Mouse (Mus musculus): ENCODE measurements around the gene Gcc1. TPM values are rescaled to one million over a fixed set of nuclear protein-coding genes. Genes with fewer than 3 reads are reported as not detected.

Gene Gcc1
- total RNA-seq, 2 experiments from 2014 or later = 4.4 to 9.5 TPM

DNA sequence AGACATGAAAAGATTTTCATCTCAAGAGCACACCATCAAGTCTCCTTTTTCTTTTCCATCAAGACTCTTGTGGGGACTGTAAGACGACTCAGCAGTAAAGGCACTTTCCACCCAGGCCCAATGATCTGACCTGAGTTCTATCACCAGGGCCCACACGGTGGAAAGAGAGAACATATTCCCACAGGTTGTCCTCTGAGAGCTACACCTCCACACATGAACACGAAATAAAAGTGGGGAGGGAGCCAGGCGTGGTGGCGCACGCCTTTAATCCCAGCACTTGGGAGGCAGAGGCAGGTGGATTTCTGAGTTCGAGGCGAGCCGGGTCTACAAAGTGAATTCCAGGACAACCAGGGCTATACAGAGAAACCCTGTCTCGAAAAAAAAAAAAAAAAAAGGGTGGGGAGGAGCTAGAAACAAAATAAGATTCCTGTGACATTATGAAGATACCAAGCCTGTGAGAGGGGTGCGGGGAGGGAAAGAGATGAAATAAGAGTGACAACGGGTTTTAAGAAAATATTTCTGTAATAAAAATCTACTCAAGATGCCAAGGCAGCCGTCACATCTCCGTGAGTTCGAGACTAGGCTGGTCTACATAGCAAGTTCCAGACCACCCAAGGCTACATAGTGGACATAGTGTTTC, 5.4 kb downstream of the Gcc1 start:
- ATAC-seq (replicated peaks; ENCODE audit: poor library complexity) = no peak

DNA sequence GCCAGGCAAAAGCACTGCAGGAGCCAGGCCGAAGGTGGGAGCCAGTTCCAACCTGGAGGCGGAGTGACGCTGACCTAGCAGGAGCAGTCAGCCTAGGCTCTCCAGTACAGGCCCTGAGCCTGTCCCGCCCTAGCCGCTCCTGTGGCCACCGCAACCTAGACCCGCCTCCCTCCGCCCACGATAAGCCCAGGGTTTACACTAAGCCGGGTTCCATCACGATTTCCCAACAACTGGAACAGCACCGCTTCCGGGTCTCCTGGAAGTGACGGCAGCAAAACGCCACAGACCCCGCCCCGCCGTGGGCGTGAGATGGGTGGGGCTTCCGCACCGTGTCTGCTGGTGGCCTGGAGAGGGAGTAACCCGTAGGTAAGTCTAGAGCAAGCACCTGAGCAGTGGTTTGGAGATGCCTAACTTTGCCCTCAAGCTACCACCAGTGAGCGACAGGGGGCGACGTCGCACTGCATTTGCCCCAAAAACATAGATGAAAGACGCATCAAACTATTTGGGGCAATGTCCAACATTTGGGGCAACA, 6.7 kb downstream of the Gcc1 start:
- ATAC-seq (replicated peaks; ENCODE audit: poor library complexity) = peak; percentile 84

DNA sequence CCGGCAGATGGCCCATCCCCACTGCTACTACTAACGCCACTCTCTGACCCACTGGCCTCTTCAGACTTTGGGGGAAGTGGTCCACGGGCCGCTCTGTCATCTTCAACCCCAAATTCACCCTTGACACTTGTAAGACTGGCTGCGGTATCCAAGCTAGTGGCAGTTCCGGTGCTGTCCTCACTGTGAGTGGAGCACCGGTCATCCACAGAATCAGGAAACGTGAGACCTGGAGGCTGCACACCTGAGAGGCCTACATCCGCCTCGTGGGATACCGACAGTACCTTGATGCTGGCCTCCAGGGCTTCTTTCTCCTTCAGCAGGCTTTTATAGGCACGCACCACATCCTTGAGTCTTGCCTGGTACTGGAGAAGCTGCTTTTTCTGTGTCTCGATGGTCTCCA, 7.3 kb downstream of the Gcc1 start:
- ATAC-seq (replicated peaks; ENCODE audit: poor library complexity) = no peak

DNA sequence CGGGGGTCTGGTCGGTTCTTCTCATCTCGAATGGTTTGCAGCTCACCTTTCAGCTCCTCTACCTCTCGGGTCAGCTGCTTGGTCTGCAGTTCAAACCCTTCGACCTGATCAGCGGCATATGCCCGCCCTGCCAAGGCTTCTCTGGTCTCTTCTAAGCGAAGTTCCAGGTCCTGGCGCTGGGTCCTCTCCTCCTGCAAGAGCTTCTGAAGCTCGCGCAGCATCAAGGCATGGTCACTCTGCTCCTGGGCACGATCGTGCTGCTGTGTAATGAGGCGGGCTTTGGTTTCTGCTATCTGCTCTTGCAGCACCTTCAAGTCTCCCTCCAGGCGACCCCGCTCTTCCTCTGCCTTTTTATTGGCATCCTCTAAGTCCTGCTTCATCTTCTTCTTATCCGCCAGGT, 7.8 kb downstream of the Gcc1 start:
- ATAC-seq (replicated peaks; ENCODE audit: poor library complexity) = no peak

DNA sequence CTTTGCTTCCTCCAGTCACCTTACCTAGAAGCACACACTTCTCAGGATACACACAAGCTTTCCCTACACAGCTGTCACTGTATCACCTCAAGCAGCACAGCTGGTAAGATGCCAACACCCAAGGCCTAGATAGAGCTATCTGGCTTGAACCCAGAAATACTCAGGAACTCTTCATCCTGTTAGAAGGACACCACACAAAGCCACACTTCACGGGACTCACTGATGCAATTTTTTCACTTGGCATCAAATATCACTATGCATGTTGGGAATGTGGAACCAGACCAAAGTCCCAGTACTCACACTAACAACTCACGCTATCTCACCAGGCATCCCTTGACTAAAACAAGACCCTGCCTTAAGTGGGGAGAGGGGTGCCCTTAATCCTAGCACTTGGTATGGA, 8.5 kb downstream of the Gcc1 start:
- no peak for ATAC-seq (replicated peaks; ENCODE audit: poor library complexity)

DNA sequence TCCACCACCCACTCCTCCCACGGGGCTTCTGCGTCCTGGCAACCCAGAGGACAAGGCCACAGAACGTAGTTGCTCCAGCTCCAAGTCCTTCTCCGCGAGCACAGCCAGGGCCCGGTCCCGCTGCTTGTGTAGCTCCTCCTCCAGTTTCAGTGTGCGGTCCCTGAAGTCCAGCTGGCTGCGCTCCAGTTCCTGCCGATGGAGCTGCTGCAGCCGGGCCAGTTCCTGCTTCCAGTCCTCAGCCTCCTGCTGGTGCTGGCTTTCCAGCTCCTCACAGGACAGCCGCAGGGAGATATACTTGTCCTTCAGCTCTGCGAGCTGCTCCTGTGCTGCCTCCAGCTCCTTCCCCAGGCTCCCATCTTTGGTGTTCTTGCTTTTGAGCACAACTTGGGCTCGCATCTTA, 9.7 kb downstream of the Gcc1 start:
- ATAC-seq (replicated peaks; ENCODE audit: poor library complexity) = no peak

DNA sequence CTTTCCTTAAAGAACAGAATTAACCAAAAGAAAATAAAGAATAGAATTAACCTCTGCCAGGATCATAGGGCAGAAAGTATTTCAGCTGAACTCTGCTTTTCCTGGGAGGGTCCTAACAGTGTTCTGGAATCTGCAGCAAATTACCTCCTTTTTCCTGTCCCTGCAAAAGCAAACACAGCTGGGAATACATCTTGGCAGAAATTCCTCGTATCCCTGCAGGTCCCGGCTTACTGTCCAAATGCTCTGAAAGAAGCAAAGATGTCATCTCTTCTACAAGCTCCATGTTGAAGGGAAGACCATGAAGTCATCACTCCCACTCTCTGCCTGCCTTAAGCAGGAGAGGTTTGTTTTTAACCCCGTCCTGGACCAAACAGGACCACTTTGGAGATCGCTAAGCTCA, 11.2 kb downstream of the Gcc1 start:
- ATAC-seq (replicated peaks; ENCODE audit: poor library complexity) = no peak

DNA sequence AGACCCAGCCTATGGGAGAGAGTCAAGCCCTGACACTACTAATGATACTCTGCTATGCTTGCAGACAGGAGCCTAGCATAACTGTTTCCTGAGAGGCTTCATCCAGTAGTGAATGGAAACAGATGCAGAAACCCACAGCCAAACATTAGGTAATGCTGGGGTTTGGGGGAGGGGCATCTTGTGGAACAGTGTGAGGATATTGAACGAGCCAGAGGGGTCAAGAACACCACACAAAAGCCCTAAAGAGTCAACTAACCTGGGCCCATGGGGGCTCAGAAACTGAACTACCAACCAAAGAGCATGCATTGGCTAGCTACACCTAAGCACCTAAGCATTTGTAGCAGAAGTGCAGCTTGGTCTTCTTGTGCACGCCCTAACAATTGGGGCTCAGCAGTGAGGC, 17.0 kb downstream of the Gcc1 start:
- peak; percentile 40; the same call in 1 of the 2 replicates for ATAC-seq (replicated peaks; ENCODE audit: poor library complexity)

DNA sequence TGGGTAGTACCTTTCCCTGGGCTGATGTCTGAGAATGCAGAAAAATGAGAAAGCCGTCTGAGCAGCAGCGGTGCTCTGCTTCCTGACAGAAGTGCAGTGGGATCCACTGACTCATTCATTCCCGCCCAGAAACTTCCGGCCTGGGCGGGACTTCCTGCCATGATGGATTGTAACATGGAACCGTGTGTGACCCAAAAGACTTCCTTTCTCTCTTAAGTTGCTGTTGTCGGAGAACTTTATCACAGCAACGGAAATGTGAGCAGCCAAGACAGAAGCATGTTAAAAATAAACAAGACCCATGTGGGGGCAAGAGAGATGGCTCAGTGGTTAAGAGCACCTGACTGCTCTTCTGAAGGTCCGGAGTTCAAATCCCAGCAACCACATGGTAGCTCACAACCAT, 18.1 kb downstream of the Gcc1 start:
- peak; percentile 90 for ATAC-seq (replicated peaks; ENCODE audit: poor library complexity)

DNA sequence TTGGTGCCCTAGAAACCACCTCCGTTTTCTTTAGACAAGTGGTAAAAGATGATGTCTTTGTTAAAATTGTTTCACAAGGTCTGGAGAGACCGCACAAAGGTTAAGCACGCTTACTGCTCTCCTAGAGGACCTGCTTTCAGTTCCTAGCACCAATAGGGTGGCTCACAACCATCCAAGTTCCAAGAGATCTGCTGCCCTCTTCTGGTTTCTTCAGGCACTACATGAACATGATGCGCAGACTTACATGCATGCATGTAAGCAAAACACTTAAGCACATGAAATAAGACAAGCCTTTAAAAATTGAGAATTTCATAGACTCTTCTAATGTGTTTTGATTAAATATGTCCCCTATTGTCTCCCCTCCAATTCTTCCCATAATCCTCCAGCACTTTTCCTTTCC, 28.4 kb downstream of the Gcc1 start:
- ATAC-seq (replicated peaks; ENCODE audit: poor library complexity) = no peak

DNA sequence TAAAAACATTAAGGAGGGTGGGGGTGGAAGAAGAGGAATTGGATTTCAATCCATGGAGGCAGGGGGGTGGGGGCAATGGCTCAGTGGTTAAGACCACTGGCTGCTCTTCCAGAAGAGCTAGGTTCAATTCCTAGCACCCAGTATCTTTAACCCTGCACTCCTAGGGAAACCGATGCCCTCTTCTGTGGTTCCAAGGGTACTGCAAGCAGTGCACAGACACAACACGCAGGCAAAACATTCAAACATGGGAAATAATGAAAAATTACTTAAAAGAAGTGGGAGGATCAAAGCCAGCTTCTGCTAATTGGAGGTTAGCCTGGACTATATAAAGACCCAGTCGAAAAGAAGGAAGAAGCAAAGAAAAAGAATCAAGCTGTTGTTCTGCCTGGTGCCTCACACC, 29.5 kb downstream of the Gcc1 start:
- peak; percentile 32; the same call in 1 of the 2 replicates for ATAC-seq (replicated peaks; ENCODE audit: poor library complexity)

DNA sequence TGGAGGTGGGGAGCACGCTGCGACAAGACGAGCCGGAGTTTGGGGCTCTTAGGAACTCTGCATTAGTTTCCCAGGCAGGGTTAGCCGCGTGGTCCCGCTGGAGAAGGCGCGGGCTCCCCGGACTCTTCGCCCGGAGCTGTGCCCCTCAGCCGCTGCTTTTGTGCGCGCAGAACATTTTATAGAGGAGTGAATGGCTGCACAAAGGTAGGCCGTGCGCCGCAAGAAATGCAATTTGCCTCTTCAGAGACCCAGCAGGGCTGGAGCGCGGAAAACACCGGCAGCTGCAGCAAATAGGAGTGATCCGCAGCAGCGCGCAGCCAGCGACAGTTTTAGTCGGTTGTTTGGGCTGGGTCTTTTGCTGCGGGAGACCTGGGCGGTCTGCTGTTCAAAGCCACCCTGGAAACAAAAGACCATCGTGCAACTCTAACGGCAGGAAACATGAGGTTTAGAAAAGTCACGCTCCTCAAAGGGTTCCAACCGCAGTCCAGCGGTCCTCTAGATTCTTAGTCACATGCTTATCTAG, 30.4 kb downstream of the Gcc1 start, which contains the start of gene Zfp800:
Zfp800 (minus strand) TSS at position 325 of the 523 bp plus-strand sequence.
- ATAC-seq (replicated peaks; ENCODE audit: poor library complexity) = peak; percentile 52

DNA sequence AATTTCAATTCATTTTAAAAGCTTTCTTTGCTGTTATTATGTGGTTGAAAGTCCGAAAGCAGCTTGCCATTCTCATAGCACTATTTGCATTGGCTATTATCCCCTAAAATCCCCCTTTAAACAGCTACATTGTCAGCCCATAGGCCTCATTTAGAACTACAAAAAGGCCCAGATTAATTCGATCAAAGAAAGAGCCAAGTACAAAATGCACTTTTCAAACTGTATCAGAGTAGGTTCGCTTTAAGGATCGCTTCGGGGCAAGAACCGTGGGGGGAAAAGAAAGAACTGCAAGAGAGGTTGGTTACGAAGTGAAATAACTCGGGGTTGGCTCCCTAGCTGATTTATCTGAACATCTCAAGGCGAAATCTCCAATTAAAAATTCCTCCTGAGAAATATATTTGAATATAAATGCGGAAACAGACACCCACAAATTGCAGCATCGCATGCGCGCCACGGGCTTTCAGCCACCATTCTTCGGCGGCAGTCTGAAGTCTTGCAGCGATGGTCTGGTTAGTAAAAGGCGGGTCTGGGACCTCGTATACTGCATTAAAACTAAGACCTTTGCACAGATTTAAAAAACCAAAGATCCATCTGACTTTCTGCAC, 31.2 kb downstream of the Gcc1 start:
- ATAC-seq (replicated peaks; ENCODE audit: poor library complexity) = peak; percentile 60

DNA sequence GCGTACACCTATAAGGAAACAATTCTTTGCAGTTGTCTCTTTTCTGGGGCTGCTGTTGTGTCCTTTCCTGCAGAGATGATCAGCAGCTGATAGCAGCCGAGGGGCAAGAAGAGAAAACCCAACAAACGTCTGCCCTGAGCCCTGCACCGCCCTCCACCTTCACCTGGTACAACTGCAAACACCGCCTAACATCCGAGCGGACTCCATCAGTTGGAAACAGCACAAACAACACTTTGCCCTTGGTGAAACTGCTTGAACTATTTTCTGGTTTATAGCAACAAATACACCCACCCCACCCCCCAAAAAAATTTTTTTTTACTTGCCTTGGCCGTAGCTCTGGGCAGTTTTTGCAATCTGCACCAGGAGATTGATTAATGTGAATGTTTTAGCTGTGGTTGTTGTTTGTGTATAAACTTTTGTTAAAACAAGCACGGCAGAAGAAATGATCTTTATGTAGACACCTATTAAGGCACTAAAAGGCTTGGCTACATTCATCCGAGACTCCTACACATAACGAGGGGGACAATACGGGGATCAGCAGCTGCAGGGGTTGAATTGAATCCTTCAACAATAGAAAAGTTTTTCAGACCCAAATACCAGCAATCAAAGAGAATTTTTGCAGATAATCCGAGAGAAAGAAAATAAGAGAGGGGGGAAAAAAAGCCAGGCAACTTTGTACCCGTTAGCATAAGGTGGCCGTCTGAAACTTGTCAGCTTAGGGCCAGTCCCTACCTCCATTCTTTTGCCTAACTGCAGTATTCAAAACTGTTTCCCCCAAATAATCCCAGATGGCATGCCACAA, 31.9 kb downstream of the Gcc1 start:
- ATAC-seq (replicated peaks; ENCODE audit: poor library complexity) = no peak

DNA sequence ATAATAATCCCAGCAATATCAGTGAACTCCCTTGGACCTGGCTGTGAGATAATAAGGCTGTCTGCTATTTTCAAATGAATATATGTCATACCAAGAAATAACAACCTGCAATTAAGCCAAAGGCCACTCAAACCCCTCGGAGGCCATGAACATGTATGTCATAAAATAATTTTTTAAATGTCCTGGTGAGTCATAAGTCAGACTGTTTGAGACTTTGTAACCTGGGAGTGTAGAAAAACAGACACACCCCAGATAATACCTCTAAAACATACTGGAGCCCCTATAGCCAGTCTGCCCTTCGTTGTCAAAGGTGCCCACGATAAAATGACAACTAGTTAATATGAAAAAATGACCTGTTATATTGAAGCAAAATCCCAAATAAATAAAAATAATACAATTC, 39.2 kb downstream of the Gcc1 start:
- no peak for ATAC-seq (replicated peaks; ENCODE audit: poor library complexity)

DNA sequence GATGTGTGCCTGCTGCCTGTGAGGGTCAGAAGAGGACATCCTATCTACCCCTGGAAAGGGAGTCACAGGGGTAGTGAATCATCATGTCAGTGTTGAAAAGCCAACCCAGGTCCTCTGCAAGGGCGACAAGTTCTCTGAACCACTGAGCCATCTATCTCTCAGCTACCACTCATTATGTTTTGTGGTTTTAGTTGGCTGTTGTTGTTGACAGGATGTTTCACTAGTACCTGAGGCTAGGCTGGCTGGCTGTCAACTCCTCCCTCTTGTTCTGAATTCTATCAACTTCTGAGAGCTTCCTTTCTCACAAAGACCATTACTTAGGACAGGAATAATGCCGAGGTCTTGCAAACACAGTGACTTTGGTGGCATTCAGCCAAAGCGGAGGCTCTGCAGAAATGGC, 43.0 kb downstream of the Gcc1 start:
- ATAC-seq (replicated peaks; ENCODE audit: poor library complexity) = no peak

DNA sequence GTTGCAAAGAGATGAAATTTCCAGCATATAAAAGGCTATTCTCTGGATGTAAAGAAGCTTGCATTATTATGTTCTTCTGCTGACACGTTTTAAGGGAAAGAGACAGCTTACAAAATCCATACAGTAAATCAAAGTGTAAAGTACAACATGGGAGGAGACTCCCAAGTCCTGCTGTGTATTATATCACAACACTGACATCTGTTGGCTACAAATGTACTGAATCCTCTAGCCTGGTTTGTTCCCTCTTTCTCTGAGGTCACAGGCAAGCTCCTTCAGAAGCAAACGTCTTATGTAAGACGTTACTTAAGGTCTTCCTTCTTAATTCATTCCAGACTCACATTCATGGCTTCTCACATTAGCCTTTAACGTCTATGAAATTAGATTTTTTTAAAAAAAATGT, 46.2 kb downstream of the Gcc1 start:
- ATAC-seq (replicated peaks; ENCODE audit: poor library complexity) = peak; percentile 90

DNA sequence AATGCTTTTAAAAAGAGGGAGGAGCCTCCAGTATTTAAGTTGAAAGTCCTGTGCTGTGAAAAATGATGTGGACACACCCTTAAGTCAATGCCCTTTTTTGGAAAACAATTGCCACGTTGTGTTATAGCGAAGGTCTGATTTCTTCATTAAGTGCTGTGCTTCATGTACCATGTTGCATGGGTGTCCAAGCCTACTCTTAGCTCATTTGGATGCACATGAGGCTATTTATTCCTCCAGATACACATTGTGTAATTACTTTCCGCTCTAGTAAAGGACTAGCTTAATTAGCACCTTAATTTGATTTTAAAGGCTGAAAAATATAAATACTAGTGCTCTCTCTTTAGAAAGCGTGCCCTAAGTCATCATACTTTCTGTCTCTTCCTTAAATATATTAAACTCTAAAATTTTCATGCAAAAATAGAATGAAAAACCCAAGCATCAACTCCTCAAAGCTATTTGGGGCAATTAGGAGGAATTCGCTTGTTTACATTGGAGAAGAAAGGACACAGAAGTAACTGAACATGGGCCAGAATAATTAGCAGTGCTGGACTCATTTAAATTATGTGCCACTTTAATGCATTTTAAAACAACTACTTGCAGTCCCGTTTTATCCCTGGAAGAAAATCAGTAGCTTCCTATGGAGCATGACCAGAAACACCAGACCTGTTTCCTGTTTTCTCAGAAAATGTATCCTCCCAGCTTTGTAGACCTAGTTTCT, 58.1 kb downstream of the Gcc1 start:
- no peak for ATAC-seq (replicated peaks; ENCODE audit: poor library complexity)

DNA sequence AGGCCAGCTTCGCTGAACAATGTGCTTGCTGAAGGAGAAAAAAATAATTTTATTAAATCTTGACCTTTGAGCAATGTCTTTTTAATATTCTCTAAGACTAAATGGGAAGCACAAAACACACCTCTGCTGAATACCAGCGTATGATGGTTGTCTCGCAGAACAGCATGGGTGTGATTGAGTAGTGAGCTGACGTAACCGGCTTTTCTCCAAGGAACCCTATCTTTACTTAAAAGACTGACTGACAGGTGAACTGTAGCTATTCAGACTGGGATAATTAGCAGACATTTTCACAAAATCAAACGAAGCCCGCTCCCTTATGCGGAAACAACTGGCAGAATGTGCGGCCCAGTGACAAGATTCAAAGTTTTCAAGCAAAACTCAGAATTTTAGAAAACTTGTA, 60.6 kb downstream of the Gcc1 start:
- no peak for ATAC-seq (replicated peaks; ENCODE audit: poor library complexity)

Measured in megakaryocyte progenitor cell, adult 5-6 weeks (primary cell).